Mouse (Mus musculus): ENCODE measurements around the gene Orc3.

GRCm38 (mm10) chr4:34551966-34552365 is 62.8 kb downstream of the Orc3 start:
- TF ChIP-seq HCFC1 (IDR thresholded peaks at IDR 0.05; ENCODE audit: borderline replicate concordance, insufficient read depth, low read length) = no peak
- no peak for TF ChIP-seq MAFK (IDR thresholded peaks at IDR 0.05; ENCODE audit: insufficient read depth, low read depth, low read length)
- TF ChIP-seq CHD2 (IDR thresholded peaks at IDR 0.05; ENCODE audit: low read depth, low read length) = no peak
- no peak for TF ChIP-seq ZNF384 (IDR thresholded peaks at IDR 0.05; ENCODE audit: low read depth, low read length)
- TF ChIP-seq ZC3H11A (IDR thresholded peaks at IDR 0.05; ENCODE audit: borderline replicate concordance, low read depth, low read length) = no peak

Data from ES-E14 (cell line).